Mouse (Mus musculus): ENCODE results near the gene Cacna1f.

The Cacna1f gene

DNA sequence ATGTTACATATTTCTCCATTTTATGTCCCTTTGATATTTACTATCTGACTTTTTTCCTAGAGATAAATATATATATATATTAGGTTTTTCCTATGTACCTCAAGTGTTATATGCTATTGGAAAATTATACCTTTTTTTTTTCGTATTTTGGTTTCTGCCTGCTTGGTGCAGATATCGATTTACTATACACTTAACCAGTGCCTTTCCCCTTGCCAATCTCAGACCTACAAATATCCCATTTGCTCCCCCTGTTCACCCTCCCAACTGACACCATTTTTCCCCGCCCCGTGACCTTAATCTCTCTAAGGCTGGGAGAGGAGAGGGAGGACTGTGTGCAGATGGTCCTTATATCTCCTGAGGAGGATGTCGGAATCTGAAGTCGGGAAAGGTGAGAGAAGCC lies at the start of gene Cacna1f:
Gene Cacna1f, plus strand, starts transcription at position 301 of the 400 bp plus-strand sequence.
- DNase-seq: no peak

DNA sequence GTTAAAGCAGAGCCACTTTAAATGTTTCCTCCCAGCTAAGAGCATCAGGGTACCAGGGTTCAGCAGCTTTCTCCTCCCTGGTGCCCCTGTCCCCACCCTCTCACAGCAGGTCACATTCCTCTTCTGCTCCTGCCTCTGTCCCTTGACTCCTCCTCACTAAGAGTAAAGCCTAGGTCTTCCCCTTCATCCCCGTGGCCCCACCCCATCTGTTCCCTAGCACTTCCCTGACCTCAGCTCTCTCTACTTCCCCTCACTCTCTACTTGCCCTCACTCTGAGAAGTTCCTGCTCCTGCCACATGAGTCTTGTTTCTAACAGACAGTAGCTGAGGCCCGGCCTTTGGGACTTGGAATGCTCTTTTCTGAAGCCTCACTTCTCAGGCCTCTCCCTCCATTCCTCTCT lies 43.8 kb upstream of the Cacna1f start:
- no peak for DNase-seq

DNA sequence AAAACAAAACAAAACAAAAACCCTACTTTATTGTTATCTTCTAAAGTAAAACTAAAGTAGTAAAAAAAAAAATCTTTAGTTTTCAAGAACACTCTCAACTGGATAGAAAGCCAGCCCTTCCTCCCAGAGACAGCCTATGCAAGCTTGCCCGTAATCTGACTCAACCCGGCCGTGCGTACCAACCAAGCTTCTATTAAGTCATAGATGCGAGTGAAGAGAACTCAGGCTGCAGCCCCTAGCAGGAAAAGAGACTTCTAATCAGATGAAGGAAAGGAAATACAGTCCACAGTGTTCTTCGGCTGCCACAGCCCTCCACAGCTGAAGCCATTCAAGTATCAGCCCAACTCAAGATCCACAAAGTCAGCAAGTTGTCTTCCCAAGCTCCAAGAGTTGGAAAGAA lies 40.5 kb upstream of the Cacna1f start:
- DNase-seq: no peak

DNA sequence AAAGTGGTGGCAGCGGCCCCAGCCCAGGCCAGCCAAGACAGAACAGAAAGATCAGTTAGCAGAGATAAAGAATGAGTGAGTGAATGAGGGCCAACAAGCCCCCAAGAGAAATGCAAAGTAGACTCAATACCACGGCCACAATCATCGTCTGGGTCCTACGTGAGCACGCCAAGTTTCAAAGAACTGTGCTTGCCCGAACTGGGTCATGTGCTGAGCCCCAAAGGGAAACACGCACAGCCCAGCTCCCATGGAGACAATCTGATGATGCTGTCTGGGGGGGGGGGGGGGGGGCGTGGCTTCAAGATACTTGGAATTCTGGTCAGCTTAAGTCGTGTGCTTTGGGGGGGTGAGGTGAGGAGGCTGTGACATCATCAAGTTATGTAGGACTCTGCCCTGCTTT lies 39.4 kb upstream of the Cacna1f start:
- DNase-seq: no peak

DNA sequence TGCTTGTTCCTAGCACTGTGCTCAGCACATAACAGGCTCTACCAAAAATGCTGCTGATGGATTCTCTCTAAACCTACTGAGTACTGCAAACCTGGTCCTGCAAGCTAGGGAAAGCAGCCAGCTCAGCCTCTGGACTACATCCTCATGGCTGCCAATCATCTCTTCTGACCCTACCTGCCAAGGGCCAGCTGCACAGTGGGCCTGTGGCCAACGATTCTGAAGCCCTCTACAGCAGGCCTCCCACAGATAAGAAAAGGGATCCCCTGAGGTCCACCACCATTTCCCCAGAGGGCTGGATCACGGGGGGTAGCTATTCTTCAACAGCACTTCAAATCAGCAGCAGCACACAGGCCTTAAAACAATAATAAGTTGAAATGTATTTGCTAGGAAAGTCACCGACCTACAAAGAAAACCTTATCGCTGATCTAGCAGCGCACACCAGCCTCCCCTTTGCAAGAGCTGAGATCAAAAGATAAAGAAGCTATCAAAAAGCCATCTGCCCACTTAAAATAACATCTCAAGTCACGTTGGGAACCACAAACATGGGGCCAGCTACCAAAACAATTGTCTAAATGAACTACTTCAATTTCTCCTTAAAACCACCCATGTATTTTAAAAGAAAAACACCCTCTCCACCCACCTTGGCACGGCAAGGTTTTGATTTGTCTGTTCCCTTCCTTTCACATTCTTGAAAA lies 36.3 kb upstream of the Cacna1f start:
- no peak for DNase-seq

DNA sequence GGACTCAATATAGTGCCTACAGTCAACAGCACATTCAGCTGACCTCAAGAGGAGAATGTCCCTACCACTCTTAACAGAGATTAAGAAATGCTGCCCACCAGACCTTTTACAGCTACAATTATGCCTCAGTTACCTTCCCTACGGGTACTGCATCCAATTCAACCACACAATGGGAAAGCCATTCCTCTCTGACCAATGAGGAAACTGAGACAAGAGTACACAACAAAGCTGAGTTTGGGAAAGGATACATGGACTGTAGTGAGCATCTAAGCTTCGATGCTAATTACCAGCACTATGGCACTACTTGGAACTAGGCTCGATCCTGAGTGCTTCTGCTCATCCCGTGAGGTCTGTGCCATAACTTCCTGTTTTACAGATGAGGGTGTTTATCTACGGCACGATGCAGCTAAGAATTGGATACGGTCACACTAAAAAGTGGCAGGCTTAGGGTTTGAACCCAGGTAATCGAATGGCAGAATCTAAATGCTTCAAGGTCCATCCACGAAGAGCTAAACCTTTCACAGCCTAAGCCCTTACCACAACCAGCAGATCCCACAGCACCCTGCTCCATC lies 35.2 kb upstream of the Cacna1f start:
- DNase-seq: no peak

DNA sequence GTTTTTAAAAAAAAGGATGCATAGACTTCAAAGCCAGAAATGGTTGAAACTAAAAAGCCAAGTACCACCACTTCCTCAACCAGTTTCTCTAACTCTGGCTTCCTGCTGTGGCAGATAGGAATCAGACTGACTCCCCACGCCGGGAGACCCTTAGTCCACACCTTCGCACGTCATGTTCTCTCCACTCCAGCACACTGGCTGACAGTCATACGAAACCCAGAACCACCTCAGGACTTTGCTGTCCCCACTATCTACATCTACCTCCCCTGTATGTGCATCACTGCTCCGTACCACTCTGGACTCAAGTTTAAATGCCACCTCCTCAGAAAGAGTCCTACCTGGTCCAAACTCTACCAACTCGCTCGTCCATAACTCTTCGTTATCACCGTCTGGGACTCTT lies 34.4 kb upstream of the Cacna1f start:
- no peak for DNase-seq

DNA sequence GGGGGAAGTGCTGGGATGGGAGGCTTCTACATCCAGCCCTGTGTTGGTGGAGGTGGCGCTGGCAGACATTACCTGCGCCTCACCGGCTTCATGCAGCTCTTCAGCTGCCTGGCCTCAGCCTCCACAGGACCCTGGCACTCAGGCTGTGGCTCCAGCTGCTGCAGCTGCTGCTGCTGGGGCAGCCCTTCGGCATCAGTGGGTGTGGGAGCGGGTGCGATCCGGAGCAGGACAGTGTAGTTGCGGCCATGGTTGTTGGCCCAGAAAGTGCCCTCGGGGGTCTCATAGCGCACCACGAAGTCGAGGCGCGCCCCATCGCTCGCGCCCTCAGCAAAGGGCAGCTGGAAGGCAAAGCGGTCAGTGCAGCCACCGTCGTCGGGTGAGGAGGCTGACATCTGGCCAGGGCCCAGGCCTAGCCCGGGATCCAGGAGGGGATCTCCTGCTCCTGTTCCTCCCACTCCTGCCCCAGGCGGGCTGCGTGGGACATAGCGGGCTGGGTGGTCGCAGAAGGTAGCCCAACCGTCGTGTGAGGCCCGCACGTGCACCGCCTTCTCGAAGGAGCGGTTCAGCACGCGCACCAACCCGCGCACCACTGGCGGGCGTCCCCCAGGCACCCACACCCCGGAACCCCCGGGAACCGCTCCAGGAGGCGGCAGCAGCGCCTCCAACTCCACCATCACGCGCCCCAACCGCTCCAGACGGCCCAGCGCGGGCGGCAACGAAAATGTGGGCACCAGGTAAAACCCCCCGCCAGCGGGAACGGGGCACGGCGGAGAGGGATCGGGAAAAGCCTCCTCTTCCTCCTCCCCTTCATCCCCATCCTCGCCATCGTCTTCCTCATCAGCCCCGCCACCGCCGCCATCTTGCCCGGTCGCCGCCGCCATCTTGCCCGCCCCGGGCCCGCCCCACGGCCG lies 33.5 kb upstream of the Cacna1f start, which contains the start of gene Foxp3:
Gene Foxp3, plus strand, starts transcription at position 469 of the 911 bp plus-strand sequence.
- DNase-seq: peak; percentile 11

DNA sequence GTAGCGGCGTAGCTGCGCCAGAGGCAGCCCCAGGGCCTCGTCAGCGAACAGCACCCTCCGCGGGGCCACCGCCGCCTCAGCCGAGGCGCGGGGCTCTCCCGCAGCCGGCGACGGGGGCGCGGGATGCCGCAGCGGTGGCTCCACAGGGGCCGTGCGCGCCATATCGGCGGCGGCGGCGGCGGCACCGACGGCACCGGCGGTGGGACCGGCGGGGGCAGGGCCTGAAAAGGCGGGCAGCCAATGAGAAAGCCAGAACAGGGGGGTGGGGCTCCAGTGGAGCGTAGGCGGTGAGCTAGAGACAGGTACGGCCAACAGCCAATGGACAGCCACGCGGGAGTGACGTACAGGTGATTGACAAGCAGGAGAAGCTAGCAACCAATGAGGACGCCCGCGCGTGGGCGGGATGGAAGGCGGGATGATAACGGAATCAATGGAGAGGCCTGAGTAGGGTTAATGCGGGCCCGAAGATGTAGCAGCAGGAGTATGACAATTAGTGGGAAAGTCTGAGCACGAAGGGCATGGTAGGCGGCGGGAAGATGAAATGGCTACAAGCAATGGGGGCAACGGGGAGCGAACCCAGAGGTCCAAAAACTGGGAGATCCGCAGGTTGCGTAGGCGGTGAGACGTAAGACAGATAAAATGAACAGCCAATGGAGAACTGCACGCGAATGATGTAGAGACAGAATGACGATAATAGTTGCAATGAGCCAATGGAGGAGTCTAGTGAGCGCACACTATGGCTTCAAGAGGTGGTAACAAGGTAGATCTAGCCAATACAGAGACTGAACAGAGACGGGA lies 32.6 kb upstream of the Cacna1f start, which contains the start of gene Ppp1r3f:
Gene Ppp1r3f, minus strand, starts transcription at position 197 of the 798 bp plus-strand sequence.
- DNase-seq: peak; percentile 97

DNA sequence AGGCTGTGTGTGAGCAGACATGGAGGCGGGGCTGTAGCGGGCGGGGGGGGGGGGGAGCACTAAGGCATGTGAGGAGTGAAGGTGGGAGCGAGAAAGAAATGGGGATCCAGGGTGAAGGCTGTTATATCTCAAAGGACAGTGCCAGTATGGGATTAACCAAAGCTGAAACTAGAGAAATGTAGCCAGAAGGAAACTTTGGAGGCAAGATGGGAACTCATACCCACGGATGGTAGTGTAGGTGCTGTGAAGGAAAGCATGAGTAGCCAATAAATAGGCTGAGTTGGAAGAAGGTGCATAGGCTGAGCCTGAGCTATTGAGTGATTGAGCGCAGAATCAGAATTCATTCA lies 32.0 kb upstream of the Cacna1f start:
- DNase-seq: no peak

DNA sequence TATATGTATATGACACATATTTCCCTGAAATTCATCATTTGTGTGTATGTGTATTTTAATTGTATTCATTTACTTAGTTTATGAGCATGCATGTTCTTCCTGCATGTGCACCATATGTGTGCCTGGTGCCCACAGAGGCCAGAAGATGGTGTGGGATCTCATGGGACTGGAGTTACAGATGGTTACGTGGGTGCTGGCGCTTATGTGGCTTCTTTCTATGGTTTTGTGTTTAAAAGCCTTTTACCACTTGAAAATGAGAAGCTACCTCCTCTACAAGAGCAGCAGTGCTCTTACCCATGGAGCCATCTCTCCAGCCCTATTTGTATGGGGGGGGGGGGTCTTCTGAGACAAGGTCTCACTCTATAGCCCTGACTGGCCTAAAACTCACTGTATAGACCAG lies 25.7 kb upstream of the Cacna1f start:
- DNase-seq: no peak

DNA sequence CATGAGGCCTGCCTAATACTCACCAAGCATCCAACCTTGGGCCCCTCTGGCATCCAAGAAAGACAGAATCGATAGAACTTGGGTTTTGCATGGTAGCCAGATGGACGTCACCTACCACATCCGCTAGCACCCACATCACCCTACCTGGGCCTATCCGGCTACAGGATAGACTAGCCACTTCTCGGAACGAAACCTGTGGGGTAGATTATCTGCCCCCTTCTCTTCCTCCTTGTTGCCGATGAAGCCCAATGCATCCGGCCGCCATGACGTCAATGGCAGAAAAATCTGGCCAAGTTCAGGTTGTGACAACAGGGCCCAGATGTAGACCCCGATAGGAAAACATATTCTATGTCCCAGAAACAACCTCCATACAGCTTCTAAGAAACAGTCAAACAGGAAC lies 23.0 kb upstream of the Cacna1f start:
- DNase-seq: no peak

DNA sequence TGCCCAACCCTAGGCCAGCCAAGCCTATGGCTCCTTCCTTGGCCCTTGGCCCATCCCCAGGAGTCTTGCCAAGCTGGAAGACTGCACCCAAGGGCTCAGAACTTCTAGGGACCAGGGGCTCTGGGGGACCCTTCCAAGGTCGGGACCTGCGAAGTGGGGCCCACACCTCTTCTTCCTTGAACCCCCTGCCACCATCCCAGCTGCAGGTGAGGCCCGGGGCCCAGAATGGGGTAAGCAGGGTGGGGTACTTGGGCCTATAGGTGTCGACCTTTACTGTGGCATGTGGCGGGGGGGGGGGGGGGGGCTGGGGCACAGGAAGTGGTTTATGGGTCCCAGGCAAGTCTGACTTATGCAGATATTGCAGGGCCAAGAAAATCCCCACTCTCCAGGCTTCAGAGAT lies 20.5 kb upstream of the Cacna1f start:
- DNase-seq: no peak

DNA sequence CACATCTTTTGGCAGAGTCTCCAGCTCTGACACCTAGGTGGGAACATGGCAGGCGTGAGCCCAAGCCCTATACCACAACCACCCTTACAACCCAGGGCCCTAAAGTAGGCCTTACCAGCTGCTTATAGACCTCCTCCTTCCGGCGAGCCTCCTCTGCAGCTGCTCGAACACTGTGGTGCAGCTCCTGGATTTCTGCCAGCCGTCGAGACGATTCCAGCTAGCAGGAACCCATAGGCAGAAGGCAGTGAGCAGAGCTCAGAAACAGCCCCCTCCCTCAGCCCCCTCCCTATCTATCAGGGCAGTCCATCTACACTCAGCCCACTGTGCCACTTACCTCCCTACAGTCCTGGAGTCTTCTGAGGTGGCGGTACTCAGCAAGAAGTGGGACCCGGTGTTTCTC lies 11.5 kb upstream of the Cacna1f start:
- DNase-seq: no peak

DNA sequence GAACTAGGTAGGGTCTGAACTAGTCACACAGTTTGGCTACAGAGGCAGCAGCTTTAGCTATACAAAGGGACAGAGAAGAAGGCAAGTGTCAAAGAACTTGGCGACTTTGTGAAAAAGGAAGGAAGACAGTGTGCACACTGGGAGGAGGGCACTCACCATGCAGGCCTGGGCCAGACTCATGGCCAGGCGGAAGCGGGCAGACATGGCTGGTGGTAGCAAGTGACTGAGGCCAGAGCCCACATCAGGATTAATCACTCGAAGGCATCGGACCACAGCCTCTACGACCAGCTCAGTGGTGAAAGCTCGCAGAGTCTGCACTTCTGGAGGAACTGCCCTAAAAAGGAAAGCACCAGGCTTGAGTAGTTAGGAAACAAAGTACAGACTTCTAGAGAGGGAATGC lies 2.9 kb upstream of the Cacna1f start:
- DNase-seq: no peak

DNA sequence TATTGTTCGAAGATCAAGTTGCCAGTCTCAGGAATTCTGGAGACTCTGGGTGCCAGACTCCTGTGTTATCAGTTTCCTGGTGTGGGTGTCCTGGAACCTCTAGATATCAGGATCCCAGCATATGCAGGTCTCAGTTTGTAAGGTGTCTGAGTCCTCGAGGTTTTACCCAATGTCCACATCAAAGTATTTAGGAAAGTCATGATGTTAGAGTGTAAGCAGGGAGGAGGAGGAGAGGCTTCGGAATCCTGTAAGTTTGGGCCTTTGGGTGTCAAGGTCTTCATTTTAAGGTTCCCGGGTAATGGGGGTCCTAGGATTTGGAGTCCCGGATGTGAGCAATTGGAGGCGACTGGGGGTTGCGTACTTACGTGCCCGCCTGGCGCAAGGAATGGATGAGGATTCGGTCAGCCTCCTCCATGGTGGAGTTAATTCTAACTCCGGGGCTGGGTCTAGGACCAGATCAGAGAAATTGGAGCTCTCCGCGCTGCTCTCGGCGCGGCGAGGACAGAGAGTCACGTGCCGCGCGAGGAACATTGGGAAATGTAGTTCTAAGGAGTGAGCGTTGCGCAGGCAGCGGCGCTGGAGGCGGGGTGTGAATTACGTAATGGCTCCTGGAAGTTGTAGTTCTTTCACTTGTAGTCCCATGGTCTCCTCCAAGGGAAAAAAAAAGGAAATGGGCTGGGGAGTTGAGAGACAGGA lies 1.9 kb upstream of the Cacna1f start, which contains the start of gene Ccdc22:
Gene Ccdc22, minus strand, starts transcription at position 639 of the 696 bp plus-strand sequence.
- peak; percentile 88 for DNase-seq

DNA sequence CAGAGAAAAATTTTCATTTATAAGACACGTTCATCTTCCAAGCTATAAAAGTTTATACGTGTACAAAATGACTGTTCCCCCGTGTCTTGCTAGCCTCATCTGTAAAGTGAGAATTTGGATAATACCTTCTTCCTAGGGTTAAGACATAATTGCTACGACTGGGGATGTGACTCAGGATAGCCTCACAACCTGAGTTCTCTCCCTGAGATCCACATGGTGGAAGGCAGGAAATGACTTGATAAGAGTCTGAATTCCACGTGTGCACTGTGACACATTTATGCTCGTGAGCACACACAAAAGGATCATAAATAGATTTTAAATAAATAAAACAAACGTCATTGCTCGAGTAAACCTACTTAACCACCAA lies 1.3 kb upstream of the Cacna1f start:
- DNase-seq: no peak

DNA sequence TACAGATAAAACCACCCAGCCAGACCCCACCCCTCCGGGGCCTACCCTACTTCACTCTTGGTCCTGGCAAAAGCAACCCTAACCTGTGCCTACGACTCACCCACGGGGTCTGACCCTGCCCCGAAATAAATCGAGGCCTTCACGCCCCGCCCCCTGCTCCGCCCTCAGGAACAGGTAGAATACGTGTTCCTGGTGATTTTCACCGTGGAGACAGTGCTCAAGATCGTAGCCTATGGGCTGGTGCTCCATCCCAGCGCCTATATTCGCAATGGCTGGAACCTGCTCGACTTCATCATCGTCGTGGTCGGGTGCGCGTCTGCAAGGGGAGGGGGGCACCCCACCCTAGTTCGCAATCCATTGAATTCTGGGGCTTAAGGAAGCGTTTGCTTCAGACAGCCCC lies 3.2 kb downstream of the Cacna1f start:
- DNase-seq: no peak

DNA sequence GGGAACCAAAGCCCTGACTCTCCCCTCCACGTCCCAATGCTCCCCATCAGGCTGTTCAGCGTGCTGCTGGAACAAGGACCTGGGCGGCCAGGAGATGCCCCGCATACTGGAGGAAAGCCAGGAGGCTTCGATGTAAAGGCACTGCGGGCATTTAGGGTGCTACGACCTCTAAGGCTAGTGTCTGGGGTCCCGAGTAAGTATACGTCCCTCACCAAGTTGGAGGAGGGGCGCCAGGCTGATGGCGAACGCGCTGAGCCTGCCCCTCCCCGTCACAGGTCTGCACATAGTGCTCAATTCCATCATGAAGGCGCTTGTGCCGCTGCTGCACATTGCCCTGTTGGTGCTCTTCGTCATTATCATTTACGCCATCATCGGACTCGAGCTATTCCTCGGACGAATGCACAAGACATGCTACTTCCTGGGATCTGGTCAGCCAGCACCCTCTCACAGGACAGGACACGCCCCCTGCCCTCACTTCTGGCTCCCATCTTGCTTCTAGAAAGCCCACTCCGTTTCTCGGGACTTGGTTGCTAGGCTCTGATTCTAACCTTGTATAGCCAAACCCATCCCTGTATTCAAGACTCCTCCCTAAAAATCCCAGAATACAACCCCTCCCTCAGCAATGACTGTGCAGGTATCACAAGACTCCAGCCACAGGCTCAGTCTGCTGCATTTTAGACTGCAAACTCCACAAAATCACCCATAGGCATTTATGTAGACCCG lies 3.8 kb downstream of the Cacna1f start:
- no peak for DNase-seq

DNA sequence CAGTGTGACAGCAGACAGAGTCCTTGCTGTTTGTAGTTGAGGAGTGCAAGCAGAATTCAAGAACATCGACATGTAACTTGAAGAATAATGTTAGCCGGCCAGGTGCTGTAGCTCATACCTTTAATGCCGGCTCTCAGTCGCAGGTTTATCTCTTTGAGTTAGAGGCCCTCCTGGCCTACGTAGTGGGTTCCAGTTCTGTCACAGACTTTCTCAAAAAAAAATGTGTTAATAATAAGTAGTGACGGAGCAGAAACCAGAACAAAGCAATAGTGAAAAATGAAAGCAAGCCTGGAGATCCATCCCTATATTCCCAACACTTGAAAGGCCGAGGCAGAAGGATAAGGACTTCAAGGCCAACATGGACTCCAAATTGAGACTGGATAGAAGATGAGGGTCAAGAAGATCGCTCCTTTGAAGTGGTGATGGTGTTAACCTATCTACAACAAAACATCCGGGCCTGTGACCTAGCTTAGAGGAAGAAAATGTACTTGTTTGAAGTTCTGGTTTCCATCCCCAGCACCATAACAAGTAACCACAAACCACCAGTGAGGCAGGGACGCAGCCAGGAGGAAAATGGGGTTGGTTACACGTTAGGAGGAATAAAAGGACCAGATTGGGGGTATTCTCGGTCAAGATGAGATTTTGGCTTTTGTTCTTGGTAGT lies 11.1 kb downstream of the Cacna1f start:
- DNase-seq: no peak

DNA sequence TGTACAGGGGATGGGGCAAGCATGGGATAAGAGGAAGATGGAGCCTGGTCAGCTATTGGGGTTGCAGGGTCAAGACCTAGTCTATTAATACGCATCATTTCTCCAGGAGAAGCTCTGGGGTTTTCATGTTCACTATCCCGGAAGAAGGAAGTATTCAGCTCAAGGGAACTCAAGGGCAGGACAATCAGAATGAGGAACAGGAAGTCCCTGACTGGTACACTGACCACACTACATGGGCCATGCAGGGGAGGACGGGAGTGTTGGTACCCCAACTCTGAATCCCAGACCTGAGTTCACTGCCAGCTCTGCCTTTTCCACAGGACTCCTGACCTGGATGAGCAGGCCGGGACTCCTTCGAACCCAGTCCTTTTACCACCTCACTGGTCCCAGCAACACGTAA lies 25.7 kb downstream of the Cacna1f start:
- DNase-seq: no peak

Data from kidney, adult 11 months (tissue).